Comparison of ENCODE assay signal across 9 mouse cellular contexts in the genomic region with DNA sequence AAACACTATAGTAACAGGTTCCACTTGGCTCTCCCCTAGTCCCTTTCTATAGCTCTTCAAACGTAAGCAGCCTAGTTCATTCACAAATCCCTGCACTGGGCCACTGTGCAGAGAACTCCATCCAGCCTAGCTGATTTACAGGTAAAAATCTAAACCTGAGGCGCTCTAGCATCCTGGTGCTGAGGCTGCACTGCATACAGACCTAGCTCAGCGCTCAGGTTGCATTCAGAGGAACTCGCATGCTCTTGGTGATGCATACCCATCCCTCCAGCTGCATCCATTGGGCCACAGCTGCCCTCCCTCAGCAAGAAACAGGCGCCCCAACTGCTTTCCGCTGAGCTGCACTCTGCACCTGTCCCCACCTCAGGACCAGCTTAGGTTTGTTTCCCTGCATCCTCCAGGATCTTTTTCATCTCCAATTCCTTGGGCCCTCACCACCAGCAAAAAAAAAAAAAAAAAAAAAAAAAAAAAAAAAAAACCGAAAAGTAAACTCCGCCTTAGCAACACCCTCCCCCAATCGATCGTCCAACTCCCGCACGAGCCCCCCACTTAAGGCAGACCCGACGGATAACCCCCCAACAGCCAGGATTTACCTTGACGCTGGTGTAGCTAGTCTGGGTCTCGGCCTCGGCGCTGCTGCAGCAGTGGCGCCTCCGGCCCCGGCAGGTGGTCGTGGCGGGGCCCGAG. TPM values are rescaled to one million over a fixed set of nuclear protein-coding genes. Genes with fewer than 3 reads are reported as not detected.
DNase-seq lines count a peak whose midpoint lies in the region; ATAC-seq and TF ChIP-seq lines count a peak whose summit lies in the region.
"Had no signal": no experiment of that assay in that cellular context is flagged by ENCODE, and none has a peak within 500 bp of the region (broad histone marks: within the 10 kb centered on the region; RNA-seq: fewer than 3 reads in every experiment).

No protein-coding gene starts in this region.

- no peaks in the 10 kb centered on the region for H3K4me1 ChIP-seq in heart, adult 2 months (ENCODE audit: control insufficient read depth, insufficient read depth, low read length)
- peaks cover 7% of the 10 kb centered on the region; the same call in 1 of the 2 replicates for H3K4me1 ChIP-seq in forebrain, embryonic 16.5 days (replicated peaks; ENCODE audit: control insufficient read depth, insufficient read depth, low read length)
- H3K4me1 ChIP-seq in limb, embryonic 11.5 days (ENCODE audit: control insufficient read depth, insufficient read depth, low read length): peaks cover 2% of the 10 kb centered on the region; the same call in 1 of the 2 replicates
- H3K4me1 ChIP-seq in olfactory bulb, adult 2 months (ENCODE audit: control insufficient read depth, insufficient read depth, low read length): peaks cover 6% of the 10 kb centered on the region; the same call in 1 of the 2 replicates

- no peak for DNase-seq in heart, adult 2 months
- no peak for DNase-seq in heart, postnatal 14 days
- peak; percentile 29 for DNase-seq in R1 (ENCODE audit: low read depth, low spot score)
- DNase-seq in limb, embryonic 11.5 days (ENCODE audit: low spot score): peak; percentile 32
- no peak for DNase-seq in thymus, adult 18-20 months

- ATAC-seq in forebrain, embryonic 16.5 days: no peak
- peak; percentile 47; the same call in 1 of the 2 replicates for ATAC-seq in limb, embryonic 11.5 days (ENCODE audit: insufficient number of reproducible peaks, low FRiP score, low TSS enrichment, low read depth)
- no peak for ATAC-seq in monocyte, adult 5-6 weeks (replicated peaks; ENCODE audit: insufficient number of reproducible peaks, low FRiP score, low TSS enrichment, poor library complexity, severe bottlenecking)

- peak overlapping the region; percentile 99 for H3K4me2 ChIP-seq in forebrain, embryonic 16.5 days (ENCODE audit: low read length)
- peak overlapping the region; percentile 98 for H3K4me2 ChIP-seq in limb, embryonic 11.5 days (ENCODE audit: low read depth, severe bottlenecking)

- intact Hi-C loops in heart, adult 2 months (cut with DNase I): no loop called here
- intact Hi-C loops in heart, postnatal 14 days (cut with DNase I): loop anchor here (10.0 kb wide), 1 partner anchor 147 kb away; no protein-coding TSS in a partner anchor

- no peak for TF ChIP-seq POLR2A in heart, adult 2 months (IDR thresholded peaks at IDR 0.05; ENCODE audit: insufficient read depth, low read depth, low read length)
- TF ChIP-seq POLR2A in olfactory bulb, adult 2 months (IDR thresholded peaks at IDR 0.05; ENCODE audit: insufficient read depth, low read depth, low read length): no peak

- H3K27ac ChIP-seq in heart, adult 2 months: no peak overlapping the region
- no peak overlapping the region for H3K27ac ChIP-seq in forebrain, embryonic 16.5 days (ENCODE audit: low read length)
- no peak overlapping the region for H3K27ac ChIP-seq in limb, embryonic 11.5 days (replicated peaks; ENCODE audit: low read depth, low read length)
- H3K27ac ChIP-seq in olfactory bulb, adult 2 months (ENCODE audit: insufficient read depth, low read depth, low read length): no peak overlapping the region

- peak overlapping the region; percentile 44 for H3K4me3 ChIP-seq in heart, adult 2 months
- H3K4me3 ChIP-seq in forebrain, embryonic 16.5 days (replicated peaks; ENCODE audit: low read length): peak overlapping the region; percentile 70
- H3K4me3 ChIP-seq in limb, embryonic 11.5 days (ENCODE audit: low read depth, low read length): peak overlapping the region; percentile 63
- H3K4me3 ChIP-seq in olfactory bulb, adult 2 months (ENCODE audit: insufficient read depth, low read depth, low read length): peak overlapping the region; percentile 74

- peaks cover 4% of the 10 kb centered on the region for H3K27me3 ChIP-seq in heart, adult 2 months (ENCODE audit: control insufficient read depth, insufficient read depth, low read length)
- H3K27me3 ChIP-seq in forebrain, embryonic 16.5 days (replicated peaks; ENCODE audit: control insufficient read depth, insufficient read depth, low read length): peaks cover 9% of the 10 kb centered on the region; the same call in 1 of the 2 replicates
- H3K27me3 ChIP-seq in limb, embryonic 11.5 days (ENCODE audit: control insufficient read depth, insufficient read depth, low read length): peaks cover 17% of the 10 kb centered on the region
- H3K27me3 ChIP-seq: CH12.LX had no signal

- 5% methylated on average over 24 of the region's 24 CpGs for WGBS in heart, adult 2 months
- 3% methylated on average over 24 of the region's 24 CpGs for WGBS in forebrain, embryonic 16.5 days
- 3% methylated on average over 24 of the region's 24 CpGs for WGBS in limb, embryonic 11.5 days
- 6% methylated on average over 24 of the region's 24 CpGs for WGBS in olfactory bulb, adult 2 months

- peak overlapping the region; percentile 50 for H3K9ac ChIP-seq in heart, adult 2 months (ENCODE audit: low read depth, low read length)
- H3K9ac ChIP-seq in forebrain, embryonic 16.5 days (replicated peaks; ENCODE audit: low read depth, low read length): peak overlapping the region; percentile 67
- peak overlapping the region; percentile 60 for H3K9ac ChIP-seq in limb, embryonic 11.5 days (ENCODE audit: low read length)

- no peaks in the 10 kb centered on the region for H3K9me3 ChIP-seq in forebrain, embryonic 16.5 days (ENCODE audit: control insufficient read depth, low read length)
- H3K9me3 ChIP-seq in limb, embryonic 11.5 days (ENCODE audit: control insufficient read depth, low read length): no peaks in the 10 kb centered on the region

- H3K79me2 ChIP-seq in heart, adult 2 months (replicated peaks; ENCODE audit: control insufficient read depth, insufficient read depth, low read length): no peaks in the 10 kb centered on the region

- H3K36me3 ChIP-seq in heart, adult 2 months (ENCODE audit: control insufficient read depth, insufficient read depth, low read length): no peaks in the 10 kb centered on the region
- H3K36me3 ChIP-seq in forebrain, embryonic 16.5 days (ENCODE audit: control insufficient read depth, insufficient read depth): no peaks in the 10 kb centered on the region
- H3K36me3 ChIP-seq in limb, embryonic 11.5 days (ENCODE audit: control insufficient read depth, insufficient read depth, low read length): no peaks in the 10 kb centered on the region

- no peak for TF ChIP-seq EP300 in heart, adult 2 months (IDR thresholded peaks at IDR 0.05; ENCODE audit: insufficient read depth, low read depth, low read length)

- TF ChIP-seq CTCF in heart, adult 2 months (IDR thresholded peaks at IDR 0.05): no peak
- no peak for TF ChIP-seq CTCF in olfactory bulb, adult 2 months (IDR thresholded peaks at IDR 0.05; ENCODE audit: insufficient read depth, low read depth, low read length)

RNA-seq across cellular contexts. Expression of gene Pde8b, which starts 28.1 kb away (rescaled TPM):
- 1 to 10 TPM; 2.6 to 5.0 TPM for total RNA-seq in heart, adult 2 months (2021)
- polyA plus RNA-seq in heart, adult 2 months (2012; rRNA removed): 1.7 and 2.7 TPM in 2 replicates
- total RNA-seq in heart, postnatal 14 days (2021): 1 to 10 TPM; 5.2 to 6.1 TPM
- polyA plus RNA-seq in forebrain, embryonic 16.5 days (2015; fragmentation: Nextera tagmentation; extraction: Ambion mirVana): 4.4 and 6.8 TPM in 2 replicates
- polyA plus RNA-seq in limb, embryonic 11.5 days (2014; fragmentation: Nextera tagmentation; extraction: Ambion mirVana): 1.8 and 1.9 TPM in 2 replicates
- polyA plus RNA-seq in olfactory bulb, adult 2 months (2012; ENCODE audit: insufficient read depth, insufficient read length, low replicate concordance, missing spikeins): not detected in 2 replicates
- 1.4 to 5.0 TPM (median 2.8 TPM) in 3 replicates for total RNA-seq in monocyte, adult 5-6 weeks (2017)

Comparison
In these comparisons a context has a peak if more than half of its experiments do, and no peak if none do; other contexts are left out.
1. DNase-seq: peak in R1 (single experiment) and limb, embryonic 11.5 days (single experiment); none in heart, adult 2 months (0 of 2), heart, postnatal 14 days (0 of 2) and thymus, adult 18-20 months (0 of 2).
2. Peak in every context shown above with its lines, with median percentiles within 50 percentile points of each other: H3K4me3 ChIP-seq and H3K9ac ChIP-seq.